Mouse (Mus musculus): ENCODE measurements at regions not wholly inside any gene's neighbourhood (a gene's known extent, or its start where the extent isn't known, plus 50 kb on each side); places are given as distances from the start of the nearest gene placed in this dataset.

DNA sequence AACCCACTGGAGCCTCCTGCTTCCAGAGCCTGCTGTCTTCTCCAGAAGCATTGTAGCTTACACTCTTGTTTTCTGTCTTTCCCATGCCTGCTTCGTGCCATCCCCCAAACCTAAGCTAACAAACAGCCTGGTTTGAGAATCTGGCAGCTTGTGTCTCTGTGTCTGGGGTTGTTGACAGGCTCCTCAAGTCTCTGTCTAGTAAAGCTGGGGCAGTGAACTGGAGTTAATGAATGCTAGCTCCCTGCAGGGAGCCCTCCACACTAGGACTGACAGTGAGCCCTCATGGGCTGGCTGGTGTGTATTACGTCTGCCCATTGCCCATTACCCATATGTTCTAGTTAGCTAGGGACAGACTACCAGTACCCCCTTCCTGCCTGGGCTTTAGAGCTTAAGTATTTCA is 232.6 kb upstream of the Ncam1 start:
- TF ChIP-seq CTCF (IDR thresholded peaks at IDR 0.05; ENCODE audit: extremely low read depth, insufficient read length, insufficient replicate concordance, low read depth, low read length) (no peak), POLR2A (IDR thresholded peaks at IDR 0.05; ENCODE audit: low read depth, low read length) (no peak)

All from small intestine, adult 2 months (tissue).